Mouse (Mus musculus): ENCODE results near the gene Rhox2a. TPM values are rescaled to one million over a fixed set of nuclear protein-coding genes. Genes with fewer than 3 reads are reported as not detected.
"Not testable (repeated sequence)": the region's sequence is repeated elsewhere in the genome, so short reads cannot be mapped to it uniquely, and the experiment has no call there.

The Rhox2a gene
- not detected in 2 replicates for polyA plus RNA-seq (2016; fragmentation: Nextera tagmentation; extraction: Ambion mirVana)

GRCm38 (mm10) chrX:37244676-37245075 lies at the start of gene Rhox2a:
Gene Rhox2a (plus strand): TSS chrX:37244976.
- WGBS = 100% methylated on average over 2 of the region's 9 CpGs
- not testable (repeated sequence) for H3K27me3 ChIP-seq (ENCODE audit: low read depth, poor library complexity, severe bottlenecking); H3K36me3 ChIP-seq; H3K4me1 ChIP-seq; DNase-seq (ENCODE audit: low spot score); H3K4me3 ChIP-seq; H3K27ac ChIP-seq; H3K9me3 ChIP-seq (replicated peaks)

- Histone ChIP-seq H3K27ac (no peak overlapping the region), H3K36me3 (no peaks in the 10 kb centered on the region), H3K4me1 (no peaks in the 10 kb centered on the region), H3K27me3 (ENCODE audit: low read depth, poor library complexity, severe bottlenecking) (no peaks in the 10 kb centered on the region), H3K4me3 (no peak overlapping the region), H3K9me3 (replicated peaks) (no peaks in the 10 kb centered on the region)
- no peak for DNase-seq (ENCODE audit: low spot score)
- WGBS = 60% methylated on average over 8 of the region's 8 CpGs
Measured at GRCm38 (mm10) chrX:37198676-37199075, 46.1 kb upstream of the Rhox2a start.

GRCm38 (mm10) chrX:37210941-37211340 lies 33.8 kb upstream of the Rhox2a start, which contains the start of gene Gm9:
Gene Gm9 (minus strand): TSS chrX:37211041.
- no peaks in the 10 kb centered on the region for H3K9me3 ChIP-seq (replicated peaks)
- no peak within 1 kb of the TSS for H3K27ac ChIP-seq

GRCm38 (mm10) chrX:37222158-37222557 lies 22.6 kb upstream of the Rhox2a start, which contains the start of gene Rhox1:
Gene Rhox1 (minus strand): TSS chrX:37222258.
- H3K36me3 ChIP-seq; H3K4me3 ChIP-seq; H3K27me3 ChIP-seq (ENCODE audit: low read depth, poor library complexity, severe bottlenecking); H3K27ac ChIP-seq; H3K4me1 ChIP-seq; DNase-seq (ENCODE audit: low spot score); H3K9me3 ChIP-seq (replicated peaks): not testable (repeated sequence)
- WGBS = 64% methylated on average over 1 of the region's 1 CpGs

More at GRCm38 (mm10) chrX:37210941-37211340, 33.8 kb upstream of the Rhox2a start, which contains the start of gene Gm9:
- H3K27me3 ChIP-seq (ENCODE audit: low read depth, poor library complexity, severe bottlenecking) = no peaks in the 10 kb centered on the region
- H3K4me1 ChIP-seq = no peaks in the 10 kb centered on the region
- no peaks in the 10 kb centered on the region for H3K36me3 ChIP-seq
- no peak within 1 kb of the TSS for H3K4me3 ChIP-seq
- DNase-seq (ENCODE audit: low spot score) = no peak
- WGBS = 88% methylated on average over 10 of the region's 10 CpGs

DNA sequence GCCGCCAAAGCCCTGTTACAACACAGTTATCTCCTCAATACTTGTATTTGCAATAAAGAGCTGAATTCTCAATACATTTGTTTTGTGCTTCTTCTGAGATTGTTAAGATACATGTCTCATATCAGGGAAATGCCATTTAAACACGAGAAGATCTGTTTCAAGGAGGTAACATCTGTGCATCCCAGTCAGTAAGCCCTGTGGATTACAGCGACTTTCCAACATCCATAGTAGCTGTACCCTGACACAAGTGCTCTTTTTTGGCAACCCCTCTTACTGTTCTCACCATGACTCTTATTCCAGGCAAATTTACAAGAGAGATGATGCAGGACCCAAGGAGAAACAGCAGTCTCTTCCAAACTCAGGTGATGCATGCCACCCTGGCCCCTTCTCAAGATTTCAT lies 4.8 kb downstream of the Rhox2a start, which contains the start of gene Rhox3a:
Gene Rhox3a, plus strand, starts transcription at position 301 of the 400 bp plus-strand sequence.
- not testable (repeated sequence) for H3K27me3 ChIP-seq (ENCODE audit: low read depth, poor library complexity, severe bottlenecking); H3K36me3 ChIP-seq; H3K4me3 ChIP-seq; H3K9me3 ChIP-seq (replicated peaks); DNase-seq (ENCODE audit: low spot score); H3K4me1 ChIP-seq; H3K27ac ChIP-seq
- WGBS = 87% methylated on average over 1 of the region's 3 CpGs

DNA sequence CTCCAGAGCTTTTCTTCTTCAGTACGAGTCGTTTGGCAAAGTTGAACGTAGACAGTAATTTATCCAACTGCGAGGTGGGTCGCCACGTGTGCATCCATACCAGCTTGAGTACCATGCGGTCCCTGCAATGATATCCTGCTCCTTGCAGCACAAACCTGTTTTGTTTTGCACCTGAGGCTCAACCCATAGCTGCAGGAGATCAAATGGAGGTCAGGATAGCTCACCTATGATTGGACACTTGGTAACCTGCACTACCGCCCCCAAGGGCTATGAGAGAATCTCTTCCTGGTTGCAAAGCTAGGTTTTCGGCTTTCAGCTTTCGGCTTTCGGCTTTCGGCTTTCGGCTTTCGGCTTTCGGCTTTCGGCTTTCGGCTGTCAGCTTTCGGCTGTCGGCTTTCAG lies 20.3 kb downstream of the Rhox2a start, which contains the start of gene Rhox4a:
Gene Rhox4a, plus strand, starts transcription at position 301 of the 400 bp plus-strand sequence.
- DNase-seq (ENCODE audit: low spot score); H3K9me3 ChIP-seq (replicated peaks): not testable (repeated sequence)

More for the DNA sequence above, 20.3 kb downstream of the Rhox2a start, which contains the start of gene Rhox4a:
- not testable (repeated sequence) for H3K27me3 ChIP-seq (ENCODE audit: low read depth, poor library complexity, severe bottlenecking); H3K36me3 ChIP-seq; H3K4me3 ChIP-seq; H3K4me1 ChIP-seq; H3K27ac ChIP-seq
- 97% methylated on average over 11 of the region's 19 CpGs for WGBS

Other genes with a start within 250 kb of the Rhox2a start
- 0.09 and 0.15 TPM in 2 replicates for gene Sowahd, start 196.1 kb upstream of the Rhox2a start, polyA plus RNA-seq (2016; fragmentation: Nextera tagmentation; extraction: Ambion mirVana)
- gene Rpl39, start 159.6 kb upstream of the Rhox2a start, polyA plus RNA-seq (2016; fragmentation: Nextera tagmentation; extraction: Ambion mirVana) = 429 and 521 TPM in 2 replicates
- gene Upf3b, start 134.7 kb upstream of the Rhox2a start, polyA plus RNA-seq (2016; fragmentation: Nextera tagmentation; extraction: Ambion mirVana) = 14.0 and 18.4 TPM in 2 replicates
- gene Nkap, start 118.2 kb upstream of the Rhox2a start, polyA plus RNA-seq (2016; fragmentation: Nextera tagmentation; extraction: Ambion mirVana) = 16.8 and 20.2 TPM in 2 replicates
- gene Akap14, start 76.1 kb upstream of the Rhox2a start, polyA plus RNA-seq (2016; fragmentation: Nextera tagmentation; extraction: Ambion mirVana) = not detected in 2 replicates
- 329 and 348 TPM in 2 replicates for gene Ndufa1, start 53.8 kb upstream of the Rhox2a start, polyA plus RNA-seq (2016; fragmentation: Nextera tagmentation; extraction: Ambion mirVana)
- gene Rnf113a1, start 53.7 kb upstream of the Rhox2a start, polyA plus RNA-seq (2016; fragmentation: Nextera tagmentation; extraction: Ambion mirVana) = 9.4 and 11.4 TPM in 2 replicates
- gene Gm9, start 33.9 kb upstream of the Rhox2a start, polyA plus RNA-seq (2016; fragmentation: Nextera tagmentation; extraction: Ambion mirVana) = not detected in 2 replicates
- not detected in 2 replicates for gene Rhox1, start 22.7 kb upstream of the Rhox2a start, polyA plus RNA-seq (2016; fragmentation: Nextera tagmentation; extraction: Ambion mirVana)
- not detected in 2 replicates for gene Rhox3a, start 4.9 kb downstream of the Rhox2a start, polyA plus RNA-seq (2016; fragmentation: Nextera tagmentation; extraction: Ambion mirVana)
- gene Rhox4a, start 20.4 kb downstream of the Rhox2a start, polyA plus RNA-seq (2016; fragmentation: Nextera tagmentation; extraction: Ambion mirVana) = not detected in 2 replicates
- not detected in 2 replicates for gene Rhox3a2, start 135.1 kb downstream of the Rhox2a start, polyA plus RNA-seq (2016; fragmentation: Nextera tagmentation; extraction: Ambion mirVana)
- not detected in 2 replicates for gene Rhox4a2, start 145.9 kb downstream of the Rhox2a start, polyA plus RNA-seq (2016; fragmentation: Nextera tagmentation; extraction: Ambion mirVana)
- not detected in 2 replicates for gene Rhox2b, start 167.1 kb downstream of the Rhox2a start, polyA plus RNA-seq (2016; fragmentation: Nextera tagmentation; extraction: Ambion mirVana)
- gene Rhox4b, start 187.5 kb downstream of the Rhox2a start, polyA plus RNA-seq (2016; fragmentation: Nextera tagmentation; extraction: Ambion mirVana) = not detected in 2 replicates
- gene Rhox2c, start 208.7 kb downstream of the Rhox2a start, polyA plus RNA-seq (2016; fragmentation: Nextera tagmentation; extraction: Ambion mirVana) = not detected in 2 replicates
- not detected in 2 replicates for gene Rhox3c, start 213.6 kb downstream of the Rhox2a start, polyA plus RNA-seq (2016; fragmentation: Nextera tagmentation; extraction: Ambion mirVana)
- not detected in 2 replicates for gene Rhox4c, start 235.4 kb downstream of the Rhox2a start, polyA plus RNA-seq (2016; fragmentation: Nextera tagmentation; extraction: Ambion mirVana)
- not detected in 2 replicates for gene Rhox2d, start 248.5 kb downstream of the Rhox2a start, polyA plus RNA-seq (2016; fragmentation: Nextera tagmentation; extraction: Ambion mirVana)